Mouse (Mus musculus) brain, embryonic 14.5 days (tissue): ENCODE results near the gene Ifi27l2b.

Experiments used
- CTCF ChIP-seq: fragments of 200-500 bp; IDR thresholded peaks from 2 replicates; pipeline ENCODE4 v1.5.1; 2012; ENCODE audit warnings: inconsistent platforms, mild to moderate bottlenecking, moderate library complexity, borderline replicate concordance; ENCODE audit not compliant: insufficient read depth, insufficient read length; ENCODE audit errors: extremely low read depth
- POLR2A ChIP-seq: fragments of 200-500 bp; IDR thresholded peaks from 2 replicates; pipeline ENCODE4 v1.6.1; 2012; ENCODE audit warnings: mild to moderate bottlenecking, inconsistent platforms, borderline replicate concordance; ENCODE audit not compliant: poor library complexity, insufficient read depth, insufficient read length, severe bottlenecking; ENCODE audit errors: extremely low read depth

GRCm38 (mm10) chr12:103425729-103426470, 31.1 kb downstream of the Ifi27l2b start, which contains the start of gene Ddx24:
- TF ChIP-seq CTCF (peak; percentile 89), POLR2A (peak; percentile 68; the same call in 1 of the 2 replicates)
